Mouse (Mus musculus) liver, embryonic 15.5 days (tissue): ENCODE results near the gene Col12a1. TPM values are rescaled to one million over a fixed set of nuclear protein-coding genes. Genes with fewer than 3 reads are reported as not detected.

Experiments used
- ATAC-seq: fragments of 200-750 bp; cut with Nextera tagmentation; 2 replicates; pipeline ENCODE4 v1.8.0; 2017; ENCODE audit warnings: moderate number of reproducible peaks, mild to moderate bottlenecking, moderate library complexity; ENCODE audit not compliant: insufficient read depth
- H3K27ac ChIP-seq: fragments of 300-500 bp; sonication (generic); replicated peaks from 2 replicates; pipeline ENCODE4 v1.5.1; 2015; ENCODE audit warnings: mild to moderate bottlenecking, inconsistent platforms
- H3K27me3 ChIP-seq: fragments of 300-500 bp; sonication (generic); 2 replicates; pipeline ENCODE4 v1.6.1; 2015; ENCODE audit warnings: mild to moderate bottlenecking, inconsistent platforms
- H3K36me3 ChIP-seq: fragments of 300-500 bp; sonication (generic); replicated peaks from 2 replicates; pipeline ENCODE4 v1.6.1; 2015; ENCODE audit warnings: moderate library complexity, mild to moderate bottlenecking, inconsistent platforms
- H3K4me1 ChIP-seq: fragments of 300-500 bp; sonication (generic); replicated peaks from 2 replicates; pipeline ENCODE4 v1.6.1; 2015; ENCODE audit warnings: inconsistent platforms
- H3K4me2 ChIP-seq: fragments of 300-500 bp; sonication (generic); 2 replicates; pipeline ENCODE4 v1.6.1; 2015; ENCODE audit warnings: moderate library complexity, mild to moderate bottlenecking, inconsistent platforms
- H3K4me3 ChIP-seq: fragments of 300-500 bp; sonication (generic); replicated peaks from 2 replicates; pipeline ENCODE4 v1.5.1; 2015; ENCODE audit warnings: mild to moderate bottlenecking, inconsistent platforms
- H3K9ac ChIP-seq: fragments of 300-500 bp; sonication (generic); 2 replicates; pipeline ENCODE4 v1.6.1; 2015; ENCODE audit warnings: moderate library complexity, mild to moderate bottlenecking, inconsistent platforms
- H3K9me3 ChIP-seq: fragments of 300-500 bp; sonication (generic); replicated peaks from 2 replicates; pipeline ENCODE4 v1.6.1; 2016; ENCODE audit warnings: inconsistent platforms
- WGBS: fragments of 180-500 bp; shearing (Covaris S2); methylation state at CpG from one replicate; pipeline ENCODE4 v1.1.7; 2015; ENCODE audit warnings: mixed read lengths; ENCODE audit not compliant: insufficient replicate concordance; 5-methylcytosine and 5-hydroxymethylcytosine counted together
- polyA plus RNA-seq: library from polyadenylated mRNA; unstranded; fragments of >200 nt; fragmentation: Nextera tagmentation; extraction: Ambion mirVana; gene quantifications from 2 replicates; pipeline ENCODE4 v1.2.1, GENCODE M21; 2015

Col12a1 gene
- 1.7 TPM in 2 replicates for polyA plus RNA-seq

DNA sequence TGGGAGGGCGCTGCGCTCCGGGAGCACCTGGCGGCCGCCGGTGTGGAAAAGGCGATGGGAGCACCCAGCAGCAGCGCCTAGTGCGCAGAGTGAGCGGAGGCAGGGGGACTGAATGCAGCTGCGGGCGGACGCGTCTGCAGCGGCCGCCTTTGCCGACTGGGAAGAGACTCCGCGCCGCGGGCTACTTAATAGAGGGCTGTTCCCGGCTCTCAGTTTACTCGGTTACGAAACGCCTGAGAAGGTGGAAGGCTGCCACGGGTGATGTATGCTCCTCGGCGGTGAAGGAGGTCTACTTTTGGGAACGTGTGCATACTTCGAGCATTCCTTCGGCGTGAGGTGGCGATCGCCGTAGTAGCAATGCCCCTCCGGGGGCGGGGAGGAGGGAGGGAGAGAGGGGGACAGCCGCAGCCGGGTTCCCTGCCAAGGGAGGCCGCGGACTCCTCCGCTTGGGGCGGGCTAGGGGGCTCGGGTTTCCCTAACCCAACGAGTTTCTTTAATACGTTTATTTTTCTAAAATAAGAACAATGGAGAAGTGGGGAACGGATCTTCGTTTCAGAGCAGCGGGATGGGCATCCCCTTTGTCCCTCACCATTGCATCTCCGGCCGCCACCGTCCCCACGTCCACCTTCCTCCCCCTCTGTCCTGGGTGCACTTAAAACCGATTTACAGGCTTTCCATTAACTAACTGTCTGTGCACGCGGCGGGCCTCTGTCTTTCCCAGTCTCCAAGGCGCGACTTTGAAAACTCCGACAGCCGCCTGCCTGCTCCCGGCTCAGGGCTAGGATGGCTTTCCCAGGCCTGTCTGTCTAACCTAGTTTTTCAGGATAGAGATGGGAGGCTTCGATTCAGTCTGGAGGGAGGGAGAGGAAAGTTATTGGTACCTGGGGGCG is at the start of gene Col12a1:
TSS of gene Col12a1 (minus strand) at position 351 of the 890 bp plus-strand sequence.
- H3K4me2 ChIP-seq: peak within 1 kb of the TSS; percentile 61
- H3K4me3 ChIP-seq: peak within 1 kb of the TSS; percentile 38
- H3K9ac ChIP-seq: no peak within 1 kb of the TSS
- H3K27me3 ChIP-seq: peaks cover 73% of the 10 kb centered on the region
- under 1% methylated on average over 64 of the region's 64 CpGs for WGBS
- H3K4me1 ChIP-seq: peaks cover 7% of the 10 kb centered on the region; the same call in 1 of the 2 replicates
- ATAC-seq: no peak
- no peaks in the 10 kb centered on the region for H3K36me3 ChIP-seq
- H3K27ac ChIP-seq: no peak within 1 kb of the TSS
- H3K9me3 ChIP-seq: no peaks in the 10 kb centered on the region

DNA sequence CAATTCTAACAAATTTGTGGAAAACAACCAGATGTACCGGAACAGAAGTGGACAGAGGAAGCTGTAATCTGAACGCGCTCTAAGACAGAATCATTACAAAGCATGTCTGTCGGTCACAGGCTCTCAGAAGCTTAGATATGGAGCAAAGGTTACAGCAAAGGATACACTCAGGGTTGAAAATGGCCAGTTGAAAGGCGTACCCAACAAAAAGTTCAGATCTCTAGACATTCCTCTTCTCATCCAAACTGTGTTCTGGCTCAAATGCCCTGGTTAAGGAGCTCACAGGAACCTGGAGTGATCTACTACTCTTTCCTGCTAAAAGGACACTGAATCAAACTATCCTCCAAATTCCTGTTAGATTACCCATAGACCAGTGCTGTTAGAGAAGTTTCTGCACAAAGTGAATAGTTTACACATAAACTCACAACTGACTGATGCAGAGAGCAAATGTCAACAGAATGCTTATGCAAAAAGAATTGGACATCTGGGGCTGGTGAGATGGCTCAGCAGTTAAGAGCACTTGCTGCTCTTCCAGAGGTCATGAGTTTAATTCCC is 48.4 kb upstream of the Col12a1 start:
- 83% methylated on average over 5 of the region's 5 CpGs for WGBS
- Histone ChIP-seq H3K4me2 (no peak overlapping the region), H3K36me3 (peaks cover 7% of the 10 kb centered on the region; the same call in 1 of the 2 replicates), H3K9me3 (no peaks in the 10 kb centered on the region), H3K9ac (no peak overlapping the region), H3K27me3 (no peaks in the 10 kb centered on the region), H3K27ac (no peak overlapping the region), H3K4me3 (no peak overlapping the region), H3K4me1 (0 out of 2 replicates have a peak, but pooled peaks cover 3% of the 10 kb centered on the region)
- ATAC-seq: no peak

DNA sequence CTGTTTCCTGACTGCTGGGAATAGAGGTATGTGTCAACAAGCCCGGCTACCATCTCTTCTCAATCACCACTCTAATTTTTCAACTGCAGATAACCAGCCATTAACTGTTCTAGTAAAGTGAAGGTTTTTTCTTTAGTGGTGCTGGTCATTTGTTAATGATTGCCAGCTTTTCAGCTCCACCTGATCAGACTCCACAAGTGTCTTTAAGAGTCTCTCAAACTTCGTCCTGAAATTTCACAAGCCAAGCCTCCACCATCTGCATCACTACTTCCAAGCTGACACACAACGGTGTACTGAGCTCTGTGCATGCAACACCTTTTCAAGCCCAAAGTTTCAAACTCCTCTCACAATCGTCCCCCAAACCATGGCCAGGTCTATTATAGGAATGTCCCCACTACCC is 46.7 kb upstream of the Col12a1 start:
- Histone ChIP-seq H3K4me3 (no peak overlapping the region), H3K27me3 (no peaks in the 10 kb centered on the region)
- 57% methylated on average over 4 of the region's 4 CpGs for WGBS

GRCm38 (mm10) chr9:79762519-79762918 is 43.9 kb upstream of the Col12a1 start:
- H3K4me2 ChIP-seq: no peak overlapping the region
- no peak for ATAC-seq
- no peaks in the 10 kb centered on the region for H3K27me3 ChIP-seq
- WGBS: 66% methylated on average over 6 of the region's 6 CpGs
- H3K9ac ChIP-seq: no peak overlapping the region
- H3K4me3 ChIP-seq: no peak overlapping the region
- no peak overlapping the region for H3K27ac ChIP-seq
- peaks cover 25% of the 10 kb centered on the region for H3K4me1 ChIP-seq
- no peaks in the 10 kb centered on the region for H3K9me3 ChIP-seq
- peaks cover 8% of the 10 kb centered on the region; the same call in 1 of the 2 replicates for H3K36me3 ChIP-seq

More for the DNA sequence above, 46.7 kb upstream of the Col12a1 start:
- Histone ChIP-seq H3K27ac (no peak overlapping the region), H3K36me3 (no peaks in the 10 kb centered on the region), H3K9ac (no peak overlapping the region), H3K4me2 (no peak overlapping the region), H3K4me1 (peaks cover 5% of the 10 kb centered on the region), H3K9me3 (no peaks in the 10 kb centered on the region)
- no peak for ATAC-seq

- H3K4me1 ChIP-seq: peaks cover 25% of the 10 kb centered on the region
- peak overlapping the region; percentile 84 for H3K4me2 ChIP-seq
- peak overlapping the region; percentile 85 for H3K9ac ChIP-seq
- peak overlapping the region; percentile 93 for H3K4me3 ChIP-seq
- WGBS: 6% methylated on average over 14 of the region's 14 CpGs
- peak; percentile 27 for ATAC-seq
- no peaks in the 10 kb centered on the region for H3K27me3 ChIP-seq
- peak overlapping the region; percentile 76 for H3K27ac ChIP-seq
- H3K36me3 ChIP-seq: peaks cover 23% of the 10 kb centered on the region
- no peaks in the 10 kb centered on the region for H3K9me3 ChIP-seq
Measured at GRCm38 (mm10) chr9:79760076-79760475, 41.4 kb upstream of the Col12a1 start.

DNA sequence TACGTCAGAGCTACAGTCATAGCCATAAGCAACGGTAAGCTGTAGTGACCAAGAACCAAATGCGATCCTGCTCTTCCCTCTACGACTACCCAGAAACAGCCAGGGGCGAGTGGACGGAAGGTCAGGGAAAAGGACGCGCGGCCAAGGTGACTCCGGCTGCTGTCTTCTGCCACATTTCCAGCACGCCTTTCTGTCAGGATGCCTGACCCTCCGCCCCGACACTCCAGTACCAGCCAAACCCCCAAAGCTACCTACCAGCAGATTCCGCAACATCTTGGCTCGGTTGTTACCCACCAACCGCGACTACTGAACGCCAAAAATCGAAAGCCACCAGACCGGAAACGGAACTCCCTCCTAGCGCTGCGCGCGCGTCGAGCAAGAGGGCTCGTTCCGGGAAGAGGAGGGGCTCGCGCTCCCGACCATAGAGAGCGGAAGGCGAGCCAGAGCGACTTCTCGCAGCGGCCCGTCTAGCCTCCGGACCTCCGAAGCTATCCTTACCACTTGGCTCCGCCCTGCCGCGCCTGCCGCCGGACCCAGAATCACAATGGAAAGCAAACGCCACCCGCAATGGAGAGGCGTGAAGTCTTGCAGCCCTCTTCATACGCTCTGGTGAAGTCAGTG is 40.9 kb upstream of the Col12a1 start, which contains the start of gene Cox7a2:
TSS of gene Cox7a2 (minus strand) at position 494 of the 621 bp plus-strand sequence.
- H3K9ac ChIP-seq: peak within 1 kb of the TSS; percentile 85

DNA sequence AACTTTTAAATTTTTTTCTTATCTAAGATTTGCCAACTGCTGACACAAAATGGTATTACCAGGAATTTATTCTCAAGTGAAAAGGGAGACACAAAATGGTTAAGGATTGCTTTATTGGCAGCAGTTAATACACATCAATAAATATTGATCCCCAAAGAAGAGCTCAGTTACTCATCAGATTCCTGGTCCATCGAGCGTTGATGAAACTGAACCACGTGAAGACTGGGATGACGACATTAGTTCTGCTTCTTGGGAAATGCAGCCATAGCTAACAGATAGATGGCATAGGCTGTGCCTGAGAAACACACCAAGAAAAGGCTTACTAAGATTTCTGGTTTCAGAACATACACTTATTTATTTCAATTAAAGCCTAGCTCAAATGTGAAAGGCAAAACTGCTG is 36.7 kb upstream of the Col12a1 start:
- H3K27me3 ChIP-seq: no peaks in the 10 kb centered on the region
- H3K36me3 ChIP-seq: peaks cover 50% of the 10 kb centered on the region
- 88% methylated on average over 4 of the region's 4 CpGs for WGBS
- no peak overlapping the region for H3K27ac ChIP-seq
- no peak overlapping the region for H3K4me2 ChIP-seq
- H3K9me3 ChIP-seq: no peaks in the 10 kb centered on the region
- H3K4me1 ChIP-seq: peaks cover 20% of the 10 kb centered on the region
- no peak overlapping the region for H3K4me3 ChIP-seq
- no peak for ATAC-seq
- no peak overlapping the region for H3K9ac ChIP-seq

More for the DNA sequence above, 40.9 kb upstream of the Col12a1 start, which contains the start of gene Cox7a2:
- H3K4me1 ChIP-seq: peaks cover 22% of the 10 kb centered on the region
- under 1% methylated on average over 49 of the region's 49 CpGs for WGBS
- peaks cover 26% of the 10 kb centered on the region for H3K36me3 ChIP-seq
- peak within 1 kb of the TSS; percentile 93 for H3K4me3 ChIP-seq
- H3K27me3 ChIP-seq: no peaks in the 10 kb centered on the region
- H3K4me2 ChIP-seq: peak within 1 kb of the TSS; percentile 84
- peak within 1 kb of the TSS; percentile 87 for H3K27ac ChIP-seq
- H3K9me3 ChIP-seq: no peaks in the 10 kb centered on the region
- ATAC-seq: peak; percentile 100

GRCm38 (mm10) chr9:79751846-79752245 is 33.2 kb upstream of the Col12a1 start:
- Histone ChIP-seq H3K27me3 (no peaks in the 10 kb centered on the region), H3K9me3 (no peaks in the 10 kb centered on the region), H3K4me1 (no peaks in the 10 kb centered on the region), H3K9ac (no peak overlapping the region), H3K27ac (no peak overlapping the region), H3K4me2 (no peak overlapping the region), H3K4me3 (no peak overlapping the region), H3K36me3 (peaks cover 37% of the 10 kb centered on the region)
- ATAC-seq: no peak
- WGBS: 66% methylated on average over 8 of the region's 8 CpGs

DNA sequence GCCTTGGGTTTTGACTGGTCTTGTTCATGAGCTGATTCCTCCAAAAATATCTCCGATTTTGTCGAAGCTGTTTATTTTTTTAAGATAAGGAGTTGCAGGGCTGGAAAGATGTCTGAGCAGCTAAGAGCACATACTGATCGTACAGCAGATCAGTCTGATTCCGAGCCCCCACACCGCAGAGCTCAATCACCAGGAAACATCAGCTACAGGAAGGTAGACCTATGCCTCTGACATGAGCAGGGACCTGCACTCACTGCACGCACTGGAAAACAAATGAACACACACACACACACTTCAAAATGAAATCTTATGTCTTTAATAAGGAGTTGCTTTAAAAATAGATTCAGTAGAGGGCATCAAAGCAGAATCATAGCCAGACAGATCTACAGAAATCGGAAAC is 32.1 kb upstream of the Col12a1 start:
- H3K4me3 ChIP-seq: no peak overlapping the region
- no peak overlapping the region for H3K4me2 ChIP-seq
- 48% methylated on average over 7 of the region's 7 CpGs for WGBS
- peaks cover 32% of the 10 kb centered on the region for H3K36me3 ChIP-seq
- H3K9me3 ChIP-seq: no peaks in the 10 kb centered on the region
- no peak overlapping the region for H3K27ac ChIP-seq
- no peak overlapping the region for H3K9ac ChIP-seq
- H3K4me1 ChIP-seq: no peaks in the 10 kb centered on the region
- no peak for ATAC-seq
- no peaks in the 10 kb centered on the region for H3K27me3 ChIP-seq

GRCm38 (mm10) chr9:79745036-79745435 is 26.4 kb upstream of the Col12a1 start:
- no peaks in the 10 kb centered on the region for H3K9me3 ChIP-seq
- no peak overlapping the region for H3K4me3 ChIP-seq
- no peak overlapping the region for H3K4me2 ChIP-seq
- no peak overlapping the region for H3K27ac ChIP-seq
- 62% methylated on average over 4 of the region's 4 CpGs for WGBS
- no peaks in the 10 kb centered on the region for H3K27me3 ChIP-seq
- H3K36me3 ChIP-seq: no peaks in the 10 kb centered on the region
- H3K9ac ChIP-seq: no peak overlapping the region
- no peaks in the 10 kb centered on the region for H3K4me1 ChIP-seq
- ATAC-seq: no peak

DNA sequence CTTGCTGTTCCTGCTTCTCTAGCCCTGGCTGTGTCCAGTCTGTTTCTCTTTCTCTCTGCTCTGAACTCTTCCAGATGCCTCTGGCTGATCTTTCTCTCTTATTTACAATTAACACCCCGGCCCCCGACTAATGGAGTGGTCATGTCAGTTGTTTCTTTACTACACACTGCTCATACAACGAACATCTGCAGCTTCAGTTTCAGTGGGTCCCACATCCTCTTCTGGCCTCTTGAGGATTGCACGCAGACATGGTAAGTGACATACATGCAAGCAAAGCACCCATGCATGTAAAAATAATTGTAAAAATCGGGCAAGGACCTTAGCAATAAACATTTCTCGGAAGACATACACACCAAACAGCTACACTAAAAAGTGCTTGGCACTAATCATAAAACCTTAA is 17.0 kb upstream of the Col12a1 start:
- H3K36me3 ChIP-seq: no peaks in the 10 kb centered on the region
- no peak overlapping the region for H3K9ac ChIP-seq
- WGBS: 63% methylated on average over 6 of the region's 6 CpGs
- H3K4me1 ChIP-seq: no peaks in the 10 kb centered on the region
- no peak overlapping the region for H3K4me3 ChIP-seq
- H3K9me3 ChIP-seq: no peaks in the 10 kb centered on the region
- no peak for ATAC-seq
- no peak overlapping the region for H3K4me2 ChIP-seq
- no peak overlapping the region for H3K27ac ChIP-seq
- no peaks in the 10 kb centered on the region for H3K27me3 ChIP-seq
